Mouse (Mus musculus) 3T3-L1 (cell line): ENCODE data around the gene Chrna9.

ENCODE experiments used
- DNase-seq: peaks from one replicate; pipeline ENCODE4 v3.0.0-alpha.2; 2015; ENCODE audit warnings: low read depth, low spot score

Gene Chrna9

DNA sequence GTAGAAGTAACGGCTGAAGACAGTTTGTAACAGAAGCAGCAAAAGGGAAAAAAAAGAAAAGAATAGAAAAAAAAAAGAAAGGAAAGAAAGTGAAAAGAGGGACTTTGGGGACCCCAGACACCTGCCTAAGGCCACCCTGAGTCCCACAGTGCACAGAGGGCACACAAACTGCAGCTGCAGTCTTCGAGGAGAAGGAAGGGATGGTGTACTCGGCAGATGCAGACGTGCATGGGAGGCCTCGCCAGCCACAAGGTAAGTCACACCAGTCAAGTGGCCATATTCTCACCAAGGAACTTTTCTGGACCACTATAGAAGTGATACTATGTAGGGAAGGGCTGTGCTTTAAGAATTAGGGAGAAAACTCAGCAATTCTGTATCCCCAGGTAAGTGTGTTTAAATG lies at the start of gene Chrna9:
TSS of gene Chrna9 (plus strand) at position 139 of the 400 bp plus-strand sequence.
- no peak for DNase-seq

GRCm38 (mm10) chr5:65885699-65886443 lies 48.9 kb upstream of the Chrna9 start:
- DNase-seq: no peak

GRCm38 (mm10) chr5:65888102-65888501 lies 46.6 kb upstream of the Chrna9 start:
- DNase-seq: no peak

- DNase-seq: no peak
These were observed 45.7 kb upstream of the Chrna9 start for GRCm38 (mm10) chr5:65888998-65889397.

GRCm38 (mm10) chr5:65891251-65891826 lies 43.4 kb upstream of the Chrna9 start:
- no peak for DNase-seq

DNA sequence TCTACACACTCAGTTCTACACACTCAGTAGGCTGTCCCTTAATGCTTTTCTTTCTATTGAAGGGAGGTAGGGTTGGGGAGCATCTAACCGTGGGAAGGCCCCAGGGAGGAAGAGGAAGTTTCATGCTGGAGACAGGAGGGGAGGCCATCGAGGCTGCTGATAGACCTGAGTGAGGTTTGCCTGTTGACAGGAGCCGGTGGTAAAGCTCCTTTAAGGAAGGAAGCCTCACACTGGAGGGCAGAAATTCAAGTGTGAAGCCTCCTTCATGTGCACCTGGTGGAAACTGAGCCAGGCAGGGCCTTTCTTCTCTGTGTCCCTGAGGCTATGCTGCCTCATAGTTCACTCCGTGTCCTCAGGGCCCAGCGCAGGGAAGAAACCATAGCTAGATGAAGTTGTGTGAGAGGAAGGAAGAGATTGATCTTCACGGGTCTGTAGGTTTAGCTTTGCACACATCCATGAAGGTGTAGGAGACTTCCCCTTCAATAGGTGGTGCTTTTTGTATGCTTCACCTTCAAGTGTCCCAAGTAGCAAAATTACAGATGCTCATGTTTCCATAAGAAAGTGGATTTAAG lies 39.5 kb upstream of the Chrna9 start:
- DNase-seq: no peak

- no peak for DNase-seq
These were observed 39.0 kb upstream of the Chrna9 start for GRCm38 (mm10) chr5:65895764-65896163.

GRCm38 (mm10) chr5:65897731-65898130 lies 37.0 kb upstream of the Chrna9 start:
- DNase-seq: no peak

DNA sequence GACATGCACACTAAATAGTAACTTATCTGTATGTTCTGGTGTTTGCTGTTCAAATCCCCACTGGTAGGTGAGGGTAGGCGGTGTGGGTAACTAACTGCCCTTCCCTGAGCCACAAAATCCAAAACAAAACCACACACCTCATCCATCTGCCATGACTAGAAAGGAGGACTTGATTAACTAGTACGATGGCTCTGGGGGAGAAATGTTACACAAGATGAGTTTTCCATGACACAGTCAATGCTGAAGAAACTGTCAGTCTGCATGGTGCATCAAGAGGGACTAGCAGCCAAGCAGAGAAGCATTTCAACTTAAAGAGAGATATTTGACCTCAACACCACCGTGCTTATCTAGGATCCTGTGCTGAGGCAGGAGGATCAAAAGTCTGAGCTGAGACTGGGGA lies 36.0 kb upstream of the Chrna9 start:
- DNase-seq: no peak

DNA sequence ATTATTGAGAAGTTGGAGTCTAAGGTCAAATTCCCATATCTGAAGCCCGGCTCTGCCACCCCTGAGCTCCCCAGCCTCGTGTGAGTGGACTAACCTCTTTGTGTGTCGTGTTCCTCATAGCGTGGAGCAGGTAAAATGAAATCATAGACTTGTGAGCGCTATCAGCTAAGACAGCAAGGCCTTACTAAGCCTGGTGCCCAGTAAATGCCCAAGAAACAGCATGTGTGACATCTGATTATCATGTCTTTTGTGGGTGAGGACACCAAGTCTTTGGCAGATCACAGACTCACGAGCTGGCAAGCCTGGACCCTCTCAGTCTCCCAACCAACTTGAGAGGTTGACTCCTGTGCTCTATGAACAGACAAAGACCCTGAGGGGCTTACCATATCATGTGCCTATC lies 34.6 kb upstream of the Chrna9 start:
- DNase-seq: no peak

DNA sequence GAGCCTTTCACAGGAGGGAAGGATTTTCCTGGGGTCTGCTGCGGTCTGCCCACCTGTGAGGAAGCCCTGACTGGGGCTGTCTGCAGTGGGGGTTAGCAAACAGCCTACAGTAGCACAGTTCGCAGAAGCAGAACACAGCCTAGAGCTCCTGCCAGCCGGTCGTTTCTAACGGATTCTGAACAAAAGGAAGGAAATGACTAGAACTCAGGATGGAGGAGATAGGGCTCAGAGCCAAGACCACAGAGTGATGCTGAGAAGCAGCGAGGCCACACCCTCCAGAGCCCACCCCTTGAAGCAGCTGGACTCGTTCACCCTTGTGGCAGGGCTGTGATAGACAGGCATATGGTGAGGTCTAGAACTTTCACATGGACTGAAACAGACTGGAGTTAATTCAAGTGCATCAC lies 33.9 kb upstream of the Chrna9 start:
- DNase-seq: peak; percentile 10

DNA sequence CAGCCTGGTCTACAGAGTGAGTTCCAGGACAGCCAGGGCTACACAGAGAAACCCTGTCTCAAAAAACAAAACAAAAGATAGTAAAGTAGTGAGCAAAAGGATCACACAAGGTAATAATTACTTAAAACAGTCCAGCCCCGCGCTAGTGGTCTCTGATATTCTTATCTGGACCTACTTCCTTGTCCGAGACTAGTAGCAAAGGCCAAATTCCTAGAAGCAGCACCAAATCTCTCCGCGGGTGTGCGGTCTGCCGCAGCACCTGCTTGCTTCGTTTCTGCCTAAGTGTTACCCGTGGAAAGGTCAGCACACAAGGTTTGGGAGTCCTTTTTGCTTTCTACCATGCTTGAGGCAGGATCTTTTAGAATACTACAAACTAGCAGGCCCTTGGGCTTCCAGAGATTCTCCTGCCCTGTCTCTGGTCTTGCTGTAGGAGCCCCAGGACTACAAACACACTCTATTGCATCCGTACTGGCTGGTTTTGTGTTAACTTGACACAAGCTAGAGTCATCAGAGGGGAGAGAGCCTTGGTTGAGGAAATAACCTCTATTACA lies 32.8 kb upstream of the Chrna9 start:
- no peak for DNase-seq

DNA sequence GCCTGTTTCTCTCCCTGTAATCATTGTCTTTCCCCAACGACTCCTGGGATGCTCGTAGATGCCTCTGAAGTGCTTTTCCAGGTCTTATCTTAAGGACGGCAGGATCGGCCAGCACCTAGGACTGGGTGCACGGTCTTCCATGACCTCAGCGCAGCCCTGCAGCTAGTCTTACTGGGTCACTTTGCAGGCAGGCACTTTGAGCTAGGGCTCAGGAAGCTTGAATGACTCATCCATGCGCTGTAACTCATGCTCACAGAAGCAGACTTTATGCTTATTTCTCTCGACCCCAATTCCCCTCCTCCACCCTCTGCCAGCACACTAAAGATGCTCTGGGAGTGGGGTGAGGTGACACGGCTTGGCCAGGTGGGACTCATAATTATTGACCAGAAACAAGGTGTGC lies 31.9 kb upstream of the Chrna9 start:
- no peak for DNase-seq

- no peak for DNase-seq
These were observed 30.2 kb upstream of the Chrna9 start for GRCm38 (mm10) chr5:65904476-65904875.

DNA sequence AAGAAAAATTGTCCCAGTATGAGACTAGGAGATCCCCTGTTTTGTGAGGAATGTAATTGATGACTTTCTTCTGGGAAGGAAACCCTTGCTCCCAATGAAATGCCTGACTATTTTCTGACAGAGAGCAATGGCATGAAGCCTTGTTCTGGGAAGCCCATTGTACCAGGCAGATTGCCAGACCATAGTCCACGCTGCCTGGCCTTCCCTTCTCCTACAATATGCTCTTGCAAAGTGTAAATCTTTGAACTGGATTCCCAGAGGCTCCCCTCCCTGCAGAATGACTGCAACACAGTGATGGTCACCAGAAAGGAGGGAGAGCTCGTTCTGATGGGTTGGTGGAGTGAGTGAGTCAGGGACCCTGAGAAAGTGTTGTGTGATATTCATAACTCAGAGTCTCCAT lies 26.0 kb upstream of the Chrna9 start:
- peak; percentile 6 for DNase-seq

- DNase-seq: no peak
These were observed 25.4 kb upstream of the Chrna9 start for GRCm38 (mm10) chr5:65909321-65909720.

- no peak for DNase-seq
These were observed 24.3 kb upstream of the Chrna9 start for GRCm38 (mm10) chr5:65910398-65910797.

GRCm38 (mm10) chr5:65911676-65912075 lies 23.0 kb upstream of the Chrna9 start:
- no peak for DNase-seq

DNA sequence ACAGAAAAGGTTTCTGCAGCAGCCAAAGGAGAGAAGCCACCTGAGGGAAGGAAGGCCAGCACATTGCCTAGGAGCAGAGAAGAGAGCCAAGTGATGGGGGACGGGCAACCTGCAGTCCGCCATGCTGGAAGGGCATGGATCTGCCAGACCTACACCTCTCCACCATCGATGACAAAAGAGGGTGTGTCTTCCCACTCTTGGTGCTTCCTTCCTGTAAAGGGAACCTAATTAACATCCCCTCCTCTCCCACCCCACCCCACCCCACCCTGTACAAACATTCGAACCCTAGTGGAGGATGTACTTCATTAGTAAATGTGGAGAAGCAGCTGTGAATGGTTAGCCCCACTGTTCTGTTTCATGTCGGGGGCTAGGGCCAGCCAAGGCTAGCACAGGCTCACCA lies 22.5 kb upstream of the Chrna9 start:
- DNase-seq: no peak

- no peak for DNase-seq
These were observed 21.6 kb upstream of the Chrna9 start for GRCm38 (mm10) chr5:65913126-65913525.

DNA sequence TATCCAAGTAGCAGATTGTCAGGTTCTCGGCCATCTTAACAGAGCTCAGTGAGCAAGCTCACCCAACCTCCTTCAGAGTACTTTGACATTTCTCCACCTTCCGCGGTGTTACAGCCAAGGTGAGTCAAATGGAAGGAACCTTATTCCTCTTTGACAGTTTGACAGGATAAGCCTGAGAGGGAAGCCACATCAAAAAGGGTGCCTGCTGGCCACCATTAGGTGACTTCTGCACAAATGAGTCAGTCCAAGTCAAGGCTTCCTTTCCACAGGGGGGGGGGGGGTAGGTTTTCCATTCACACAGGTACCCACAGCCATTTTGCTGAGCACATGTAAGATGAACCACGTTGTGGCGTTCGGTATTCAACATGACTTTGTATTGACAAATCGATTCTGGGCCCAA lies 20.4 kb upstream of the Chrna9 start:
- DNase-seq: no peak

DNA sequence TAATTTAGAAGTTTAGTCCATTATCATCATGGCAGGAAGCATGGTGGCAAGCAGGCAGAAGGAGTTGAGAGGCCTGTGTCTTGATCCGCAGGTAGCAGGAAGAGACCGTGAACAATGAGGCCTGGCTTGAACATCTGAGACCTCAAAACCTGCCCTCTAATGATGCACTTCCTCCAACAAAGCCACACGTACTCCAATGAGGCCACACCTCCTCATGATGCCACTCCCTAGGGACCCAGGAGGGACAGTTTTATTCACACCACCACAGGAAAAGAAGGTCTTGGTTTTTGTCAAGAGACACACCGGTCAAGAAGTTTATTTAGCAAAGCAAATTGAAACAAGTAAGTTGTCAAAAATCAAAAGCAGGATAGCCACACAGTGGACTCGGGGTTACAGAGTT lies 17.8 kb upstream of the Chrna9 start:
- no peak for DNase-seq

DNA sequence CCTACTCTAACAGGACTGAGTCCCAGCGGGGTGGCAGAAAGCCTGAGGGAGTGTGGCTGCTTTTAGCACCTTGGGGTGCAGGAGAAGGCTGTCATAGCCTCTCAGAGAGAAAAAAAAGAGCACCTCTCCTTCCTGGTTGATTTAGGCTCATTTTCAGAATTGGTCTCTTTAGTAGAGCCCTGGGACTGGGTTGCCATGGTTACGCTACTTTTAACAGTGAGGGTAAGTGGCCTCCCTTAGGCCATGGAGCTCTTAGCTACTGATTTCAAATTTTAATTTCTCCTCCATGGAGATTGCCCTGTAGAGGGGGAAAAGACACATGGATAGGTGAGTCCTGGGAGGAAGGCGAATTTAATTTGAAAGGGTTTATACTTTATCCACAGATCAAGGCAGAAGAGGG lies 16.1 kb upstream of the Chrna9 start:
- DNase-seq: no peak
